Comparison of ENCODE assay signal across 8 mouse cellular contexts in genomic region chr4:129625029-129625370, GRCm38 (mm10). TPM values are rescaled to one million over a fixed set of nuclear protein-coding genes. Genes with fewer than 3 reads are reported as not detected.
DNase-seq lines count a peak whose midpoint lies in the region; ATAC-seq lines count a peak whose summit lies in the region.

No protein-coding gene starts in this region.

- H3K9me3 ChIP-seq in erythroblast, embryonic 14.5 days (ENCODE audit: control insufficient read depth, low read length) = no peaks in the 10 kb centered on the region

- H3K4me3 ChIP-seq in erythroblast, embryonic 14.5 days (replicated peaks) = peak overlapping the region; percentile 18

- peaks cover 63% of the 10 kb centered on the region for H3K4me1 ChIP-seq in erythroblast, embryonic 14.5 days (ENCODE audit: control insufficient read depth)

- ATAC-seq in hematopoietic stem cell, adult 5-6 weeks (replicated peaks in 1 of 2; ENCODE audit: insufficient read depth in 1 of 2, low FRiP score in 2 of 2, low TSS enrichment in 1 of 2, low read depth in 1 of 2, poor library complexity in 2 of 2, severe bottlenecking in 2 of 2) = peak; percentile 68

- H3K36me3 ChIP-seq in erythroblast, embryonic 14.5 days (ENCODE audit: control insufficient read depth) = peaks cover 54% of the 10 kb centered on the region

- H3K27me3 ChIP-seq in erythroblast, embryonic 14.5 days (ENCODE audit: control insufficient read depth) = no peaks in the 10 kb centered on the region

- DNase-seq in CD4-positive helper T cell, adult 2 months (ENCODE audit: low read depth, low spot score) = peak; percentile 81
- DNase-seq in brain, adult 2 months (ENCODE audit: low read depth, low spot score) = peak; percentile 78
- DNase-seq in layer of hippocampus, postnatal 36 days = peak; percentile 58 to 61
- DNase-seq in lung, postnatal 25 days (ENCODE audit: low spot score) = peak; percentile 62
- peak; percentile 82 for DNase-seq in retina, postnatal 1 day
- DNase-seq in urinary bladder, postnatal 36 days (ENCODE audit: low spot score in 2 of 2) = no peak

RNA-seq across cellular contexts. Expression of gene Ccdc28b, which starts 1.3 kb away (rescaled TPM):
- 0.73 and 2.6 TPM in 2 replicates for polyA plus RNA-seq in erythroblast, embryonic 14.5 days (2012)
- 57.7 and 75.9 TPM in 2 replicates for total RNA-seq in hematopoietic stem cell, adult 5-6 weeks (2017)
- 10 to 100 TPM; 70.3 to 79.8 TPM for total RNA-seq in layer of hippocampus, postnatal 36 days (2021)

RNA-seq across cellular contexts. Expression of gene Iqcc, which starts 6.1 kb away (rescaled TPM):
- 0.09 and 0.11 TPM in 2 replicates for polyA plus RNA-seq in erythroblast, embryonic 14.5 days (2012)
- total RNA-seq in hematopoietic stem cell, adult 5-6 weeks (2017) = 11.4 and 25.6 TPM in 2 replicates
- total RNA-seq in layer of hippocampus, postnatal 36 days (2021) = 10 to 100 TPM; 35.3 to 40.6 TPM

RNA-seq across cellular contexts. Expression of gene Dcdc2b, which starts 10.9 kb away (rescaled TPM):
- polyA plus RNA-seq in erythroblast, embryonic 14.5 days (2012) = not detected in 2 replicates
- not detected in 2 replicates for total RNA-seq in hematopoietic stem cell, adult 5-6 weeks (2017)
- 1 to 10 TPM; 6.0 to 7.7 TPM for total RNA-seq in layer of hippocampus, postnatal 36 days (2021)

RNA-seq across cellular contexts. Expression of gene Txlna, which starts 15.9 kb away (rescaled TPM):
- polyA plus RNA-seq in erythroblast, embryonic 14.5 days (2012) = 2.8 and 3.0 TPM in 2 replicates
- total RNA-seq in hematopoietic stem cell, adult 5-6 weeks (2017) = 106 and 169 TPM in 2 replicates
- 10 to 100 TPM; 46.1 to 54.7 TPM for total RNA-seq in layer of hippocampus, postnatal 36 days (2021)

RNA-seq across cellular contexts. Expression of gene Tmem234, which starts 24.5 kb away (rescaled TPM):
- polyA plus RNA-seq in erythroblast, embryonic 14.5 days (2012) = 53.2 and 58.6 TPM in 2 replicates
- total RNA-seq in hematopoietic stem cell, adult 5-6 weeks (2017) = 86.7 and 91.1 TPM in 2 replicates
- total RNA-seq in layer of hippocampus, postnatal 36 days (2021) = 10 to 100 TPM; 79.1 to 81.4 TPM

Comparison
In these comparisons a context has a peak if more than half of its experiments do, and no peak if none do; other contexts are left out.
1. DNase-seq: peak in CD4-positive helper T cell, adult 2 months (single experiment), brain, adult 2 months (single experiment), layer of hippocampus, postnatal 36 days (2 of 2), lung, postnatal 25 days (single experiment) and retina, postnatal 1 day (single experiment); none in urinary bladder, postnatal 36 days (0 of 2).